17 mouse cellular contexts compared by ENCODE assay signal in genomic region chr3:83575526-83575925, GRCm38 (mm10).
"Had no signal": no experiment of that assay in that cellular context is flagged by ENCODE, and none has a peak within 500 bp of the region (broad histone marks: within the 10 kb centered on the region; RNA-seq: fewer than 3 reads in every experiment).

No protein-coding gene starts in this region.

- H3K4me3 ChIP-seq: lung, embryonic 15.5 days; megakaryocyte, embryonic 14.5 days; midbrain, embryonic 13.5 days; midbrain, embryonic 15.5 days; neural tube, embryonic 12.5 days; stomach, embryonic 15.5 days had no signal

- DNase-seq: lung, adult 2 months; lung, postnatal 14 days; lung, postnatal 36 days; right cerebral cortex, postnatal 14 days; thymus, adult 2 months; thymus, postnatal 25 days; thymus, postnatal 4 days had no signal

- H3K36me3 ChIP-seq: lung, embryonic 15.5 days; midbrain, embryonic 13.5 days; midbrain, embryonic 15.5 days; neural tube, embryonic 12.5 days; stomach, embryonic 15.5 days had no signal

- H3K27ac ChIP-seq: lung, embryonic 15.5 days; macrophage; midbrain, embryonic 13.5 days; midbrain, embryonic 15.5 days; neural tube, embryonic 12.5 days; stomach, embryonic 15.5 days; stomach, postnatal 0 days had no signal

- H3K9me3 ChIP-seq: lung, embryonic 15.5 days; megakaryocyte, embryonic 14.5 days; midbrain, embryonic 13.5 days; midbrain, embryonic 15.5 days; neural tube, embryonic 12.5 days; stomach, embryonic 15.5 days had no signal

- H3K27me3 ChIP-seq: lung, embryonic 15.5 days; megakaryocyte, embryonic 14.5 days; midbrain, embryonic 13.5 days; midbrain, embryonic 15.5 days; neural tube, embryonic 12.5 days; stomach, embryonic 15.5 days had no signal

- ATAC-seq: lung, postnatal 0 days; midbrain, embryonic 13.5 days; midbrain, embryonic 15.5 days had no signal

- H3K4me2 ChIP-seq: lung, embryonic 15.5 days; midbrain, embryonic 11.5 days; midbrain, embryonic 13.5 days; midbrain, embryonic 15.5 days; neural tube, embryonic 12.5 days; stomach, embryonic 15.5 days had no signal

- H3K4me1 ChIP-seq: lung, embryonic 15.5 days; megakaryocyte, embryonic 14.5 days; midbrain, embryonic 13.5 days; midbrain, embryonic 15.5 days; neural tube, embryonic 12.5 days; stomach, embryonic 15.5 days had no signal

- H3K9ac ChIP-seq: lung, embryonic 15.5 days; midbrain, embryonic 13.5 days; midbrain, embryonic 15.5 days; neural tube, embryonic 12.5 days; stomach, embryonic 15.5 days had no signal
